Mouse (Mus musculus): ENCODE data around the gene Mob3b.

DNA sequence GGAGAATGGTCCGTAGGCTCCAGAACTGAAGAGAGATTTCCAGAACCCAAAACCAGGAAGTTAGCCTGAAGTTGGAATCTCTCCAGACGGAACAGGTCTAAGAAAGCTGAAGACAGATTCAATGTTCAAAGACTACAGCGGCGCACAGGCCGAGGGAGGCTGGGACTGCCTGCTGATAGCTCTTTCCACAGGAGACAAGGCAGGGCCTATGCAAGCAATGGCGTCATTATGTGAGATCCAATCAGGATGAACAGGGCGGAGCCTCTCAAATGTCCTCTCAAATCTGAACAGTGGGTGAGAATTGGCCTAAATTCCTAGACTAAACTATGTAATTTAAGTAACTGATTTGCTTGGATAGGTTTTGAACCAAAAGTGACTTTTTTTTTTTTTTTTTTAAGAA is 160.7 kb downstream of the Mob3b start:
- no peak for TF ChIP-seq POLR2A (IDR thresholded peaks at IDR 0.05; ENCODE audit: insufficient read depth, low read length)
- TF ChIP-seq CTCF (IDR thresholded peaks at IDR 0.05; ENCODE audit: low read depth, low read length), result no peak
- TF ChIP-seq EP300 (IDR thresholded peaks at IDR 0.05; ENCODE audit: insufficient read depth, low read depth, low read length), result no peak

Data from ES-Bruce4 (cell line).